Mouse (Mus musculus) ES-E14 (cell line): ENCODE measurements around the gene Gatad1.

Experiments
- CHD2 ChIP-seq: IDR thresholded peaks from 2 replicates; pipeline ENCODE4 v1.6.1; 2014; ENCODE audit warnings: mild to moderate bottlenecking, low read depth, low read length, inconsistent platforms
- HCFC1 ChIP-seq: IDR thresholded peaks from 2 replicates; pipeline ENCODE4 v1.6.1; 2012; ENCODE audit warnings: low read length, inconsistent platforms, borderline replicate concordance; ENCODE audit not compliant: insufficient read depth
- MAFK ChIP-seq: IDR thresholded peaks from 2 replicates; pipeline ENCODE4 v1.6.1; 2014; ENCODE audit warnings: mild to moderate bottlenecking, low read depth, low read length, inconsistent platforms; ENCODE audit not compliant: insufficient read depth
- ZC3H11A ChIP-seq: IDR thresholded peaks from 2 replicates; pipeline ENCODE4 v1.6.1; 2012; ENCODE audit warnings: low read depth, mild to moderate bottlenecking, inconsistent platforms, low read length, borderline replicate concordance
- ZNF384 ChIP-seq: IDR thresholded peaks from 2 replicates; pipeline ENCODE4 v1.6.1; 2012; ENCODE audit warnings: low read depth, low read length, inconsistent platforms

GRCm38 (mm10) chr5:3692956-3693355 is 36.0 kb upstream of the Gatad1 start:
- TF ChIP-seq MAFK = no peak
- no peak for TF ChIP-seq ZC3H11A
- TF ChIP-seq CHD2 = no peak
- TF ChIP-seq ZNF384 = no peak
- TF ChIP-seq HCFC1 = no peak
